Mouse (Mus musculus) heart, postnatal 0 days (tissue): ENCODE measurements around the gene Tex14.

Experiments
- CTCF ChIP-seq: IDR thresholded peaks from 2 replicates; pipeline ENCODE4 v1.5.1; 2016; ENCODE audit warnings: antibody characterized with exemption, control low read depth, low read depth
- EP300 ChIP-seq: IDR thresholded peaks from 2 replicates; pipeline ENCODE4 v1.6.1; 2016; ENCODE audit warnings: antibody characterized with exemption, low read depth

DNA sequence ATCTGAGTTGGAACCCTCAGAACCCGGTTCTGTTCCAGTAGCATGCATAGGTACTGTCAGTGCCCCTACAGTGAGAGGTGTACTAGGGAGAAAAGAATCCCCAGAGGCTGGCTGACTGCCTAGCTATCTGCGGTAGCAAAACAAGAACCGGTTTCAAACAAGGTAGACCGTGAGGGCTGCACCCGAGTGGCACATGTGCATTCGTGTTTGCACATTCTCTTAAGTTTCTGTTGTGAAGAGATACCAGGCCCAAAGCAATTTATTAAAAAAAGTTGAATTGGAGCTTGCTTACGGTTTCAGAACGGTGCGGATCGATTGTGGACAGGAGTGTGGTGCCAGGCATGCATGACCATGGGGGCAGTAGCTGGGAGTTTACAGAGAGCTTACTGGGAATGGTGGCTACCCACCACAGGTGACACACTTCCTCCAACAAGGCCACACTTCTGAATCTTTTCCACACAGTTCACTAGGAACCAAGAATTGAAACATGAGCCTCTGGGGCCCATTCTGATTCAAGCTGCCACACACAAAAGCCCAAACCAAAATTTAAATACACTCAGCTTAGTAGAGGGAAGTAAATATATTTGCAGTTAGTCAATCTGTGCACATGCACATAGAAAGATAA, 35.0 kb downstream of the Tex14 start:
- TF ChIP-seq CTCF, result no peak
- no peak for TF ChIP-seq EP300
